Mouse (Mus musculus) layer of hippocampus, adult 11-12 months (tissue): ENCODE measurements around the gene Mrps9.
"Not testable (repeated sequence)": the region's sequence is repeated elsewhere in the genome, so short reads cannot be mapped to it uniquely, and the experiment has no call there.

Source experiments
- DNase-seq: peaks from one replicate; pipeline ENCODE4 v3.0.0; 2022; ENCODE audit warnings: low spot score

The Mrps9 gene

GRCm38 (mm10) chr1:42850663-42851397 lies at the start of gene Mrps9:
TSS of gene Mrps9 (plus strand) at chr1:42851233.
- peak; percentile 97 for DNase-seq

GRCm38 (mm10) chr1:42813301-42813845 lies 37.7 kb upstream of the Mrps9 start:
- DNase-seq: no peak

GRCm38 (mm10) chr1:42814798-42815619 lies 36.0 kb upstream of the Mrps9 start:
- no peak for DNase-seq

GRCm38 (mm10) chr1:42851398-42851767 lies 350 bp downstream of the Mrps9 start:
- no peak for DNase-seq

GRCm38 (mm10) chr1:42851810-42852209 lies 777 bp downstream of the Mrps9 start:
- DNase-seq: no peak

- no peak for DNase-seq
These were observed 13.8 kb downstream of the Mrps9 start for GRCm38 (mm10) chr1:42864719-42865250.

GRCm38 (mm10) chr1:42865336-42865939 lies 14.4 kb downstream of the Mrps9 start:
- DNase-seq: no peak

GRCm38 (mm10) chr1:42865986-42866385 lies 15.0 kb downstream of the Mrps9 start:
- DNase-seq: no peak

GRCm38 (mm10) chr1:42867188-42867587 lies 16.2 kb downstream of the Mrps9 start:
- no peak for DNase-seq

GRCm38 (mm10) chr1:42874174-42874573 lies 23.1 kb downstream of the Mrps9 start:
- DNase-seq: peak; percentile 41

GRCm38 (mm10) chr1:42875271-42875670 lies 24.2 kb downstream of the Mrps9 start:
- no peak for DNase-seq

GRCm38 (mm10) chr1:42876463-42877093 lies 25.5 kb downstream of the Mrps9 start:
- DNase-seq: no peak

GRCm38 (mm10) chr1:42877264-42877663 lies 26.2 kb downstream of the Mrps9 start:
- DNase-seq: no peak

GRCm38 (mm10) chr1:42878851-42879250 lies 27.8 kb downstream of the Mrps9 start:
- no peak for DNase-seq

- no peak for DNase-seq
These were observed 31.2 kb downstream of the Mrps9 start for GRCm38 (mm10) chr1:42882258-42882657.

- not testable (repeated sequence) for DNase-seq
These were observed 32.4 kb downstream of the Mrps9 start for GRCm38 (mm10) chr1:42883418-42883817.

GRCm38 (mm10) chr1:42887835-42888234 lies 36.8 kb downstream of the Mrps9 start:
- DNase-seq: no peak

GRCm38 (mm10) chr1:42888541-42889349 lies 37.7 kb downstream of the Mrps9 start:
- DNase-seq: no peak

GRCm38 (mm10) chr1:42889421-42889887 lies 38.4 kb downstream of the Mrps9 start:
- DNase-seq: no peak

GRCm38 (mm10) chr1:42894695-42895094 lies 43.7 kb downstream of the Mrps9 start:
- no peak for DNase-seq

GRCm38 (mm10) chr1:42905148-42905547 lies 54.1 kb downstream of the Mrps9 start:
- no peak for DNase-seq
